Mouse (Mus musculus) stomach, postnatal 0 days (tissue): ENCODE data around the gene Prcp.

Experiments
- CTCF ChIP-seq: IDR thresholded peaks from 2 replicates; pipeline ENCODE4 v1.5.1; 2016; ENCODE audit warnings: antibody characterized with exemption, low read depth, mild to moderate bottlenecking, moderate library complexity
- EP300 ChIP-seq: optimal IDR thresholded peaks from 2 replicates; pipeline ENCODE3; 2016; ENCODE audit warnings: antibody characterized with exemption

- TF ChIP-seq CTCF, result no peak
- TF ChIP-seq EP300, result no peak
These were observed 76.5 kb downstream of the Prcp start for GRCm38 (mm10) chr7:92950775-92951174.
